Mouse (Mus musculus): ENCODE data around the gene Ssc5d.
"Not testable (repeated sequence)": the region's sequence is repeated elsewhere in the genome, so short reads cannot be mapped to it uniquely, and the experiment has no call there.

Gene Ssc5d

GRCm38 (mm10) chr7:4925441-4926381 is at the start of gene Ssc5d:
Ssc5d (plus strand) TSS chr7:4925785.
- DNase-seq (ENCODE audit: low read depth, low spot score) = peak; percentile 41

GRCm38 (mm10) chr7:4876753-4877221 is 48.8 kb upstream of the Ssc5d start, which contains the start of gene Isoc2a:
Isoc2a (plus strand) TSS chr7:4877153.
- DNase-seq (ENCODE audit: low read depth, low spot score) = peak; percentile 99

DNA sequence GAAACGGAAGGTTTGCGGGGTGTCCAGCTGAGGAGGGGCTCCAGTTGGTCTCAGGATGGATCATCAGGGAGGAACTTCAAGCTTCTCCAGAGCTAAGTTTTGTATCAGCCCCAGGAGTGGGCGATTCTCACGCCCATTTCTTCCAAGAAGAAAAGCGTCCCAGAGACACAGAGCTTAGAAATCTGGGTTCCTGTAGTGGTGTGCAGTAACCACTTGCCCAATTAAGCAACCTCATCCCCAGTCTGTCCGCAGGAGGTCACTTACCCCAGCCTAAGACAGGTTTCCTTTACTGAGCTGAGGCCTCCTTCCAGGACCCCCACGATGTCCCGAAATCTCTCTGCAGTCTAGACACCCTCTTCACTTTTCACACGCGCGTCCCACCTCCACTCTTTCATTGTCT is 48.4 kb upstream of the Ssc5d start:
- no peak for DNase-seq (ENCODE audit: low read depth, low spot score)

DNA sequence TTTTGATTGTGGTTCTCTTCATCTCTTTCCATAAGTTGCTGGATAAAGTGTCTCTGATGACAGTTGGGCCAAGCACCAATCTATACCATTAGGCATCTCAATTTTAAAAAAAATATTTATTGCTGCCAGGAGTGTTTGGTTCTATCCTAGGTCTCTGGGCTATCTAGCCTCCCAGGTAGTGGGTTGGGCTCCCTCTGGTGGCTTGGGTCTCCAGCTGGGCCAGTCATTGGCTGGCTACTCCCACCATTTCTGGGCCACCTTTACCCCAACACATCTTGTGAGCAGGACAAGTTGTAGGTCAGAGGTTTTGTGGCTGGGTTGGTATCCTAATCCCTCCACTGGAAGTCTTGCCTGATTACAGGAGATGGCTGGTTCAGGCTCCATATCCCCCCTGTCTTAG is 47.4 kb upstream of the Ssc5d start:
- DNase-seq (ENCODE audit: low read depth, low spot score) = no peak

DNA sequence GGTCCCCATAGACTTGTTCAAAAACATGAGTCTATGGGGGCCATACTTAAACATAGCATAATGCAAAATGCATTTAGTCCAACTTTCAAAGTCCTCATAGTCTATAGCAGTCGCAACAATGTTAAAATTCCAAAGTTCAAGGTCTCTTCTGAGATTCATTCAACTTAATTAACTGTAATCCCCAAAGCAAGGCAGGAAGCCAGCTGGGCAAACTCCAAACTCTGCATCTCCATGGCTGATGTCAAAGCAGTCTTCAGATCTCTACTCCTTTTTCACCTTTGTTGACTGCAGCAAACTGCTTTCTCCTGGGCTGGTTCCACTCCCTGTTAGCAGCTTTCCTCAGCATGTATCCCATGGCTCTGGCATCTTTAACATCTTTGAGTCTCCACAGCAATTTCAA is 46.5 kb upstream of the Ssc5d start:
- DNase-seq (ENCODE audit: low read depth, low spot score) = not testable (repeated sequence)

GRCm38 (mm10) chr7:4886680-4887079 is 38.9 kb upstream of the Ssc5d start:
- no peak for DNase-seq (ENCODE audit: low read depth, low spot score)

DNA sequence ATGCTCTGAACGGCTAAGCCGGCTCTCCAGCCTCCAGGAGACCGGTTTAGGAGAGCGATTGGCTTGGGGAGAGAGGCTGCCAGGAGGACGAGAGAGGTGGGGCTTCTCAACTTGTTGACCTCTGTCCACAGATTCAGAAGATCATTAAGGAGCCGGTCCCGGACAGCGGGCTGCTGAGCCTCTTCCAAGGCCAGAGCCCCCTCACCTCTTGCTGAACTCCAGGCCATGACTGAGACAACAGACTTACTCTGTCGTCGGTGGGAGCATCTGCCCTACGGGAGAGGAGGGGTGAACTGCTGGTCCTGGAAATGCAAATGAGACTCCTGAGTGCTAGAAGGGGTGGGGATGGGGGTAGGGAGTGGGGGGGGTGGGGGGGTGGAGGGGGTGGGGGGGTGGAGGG is 30.4 kb upstream of the Ssc5d start:
- DNase-seq (ENCODE audit: low read depth, low spot score) = no peak

DNA sequence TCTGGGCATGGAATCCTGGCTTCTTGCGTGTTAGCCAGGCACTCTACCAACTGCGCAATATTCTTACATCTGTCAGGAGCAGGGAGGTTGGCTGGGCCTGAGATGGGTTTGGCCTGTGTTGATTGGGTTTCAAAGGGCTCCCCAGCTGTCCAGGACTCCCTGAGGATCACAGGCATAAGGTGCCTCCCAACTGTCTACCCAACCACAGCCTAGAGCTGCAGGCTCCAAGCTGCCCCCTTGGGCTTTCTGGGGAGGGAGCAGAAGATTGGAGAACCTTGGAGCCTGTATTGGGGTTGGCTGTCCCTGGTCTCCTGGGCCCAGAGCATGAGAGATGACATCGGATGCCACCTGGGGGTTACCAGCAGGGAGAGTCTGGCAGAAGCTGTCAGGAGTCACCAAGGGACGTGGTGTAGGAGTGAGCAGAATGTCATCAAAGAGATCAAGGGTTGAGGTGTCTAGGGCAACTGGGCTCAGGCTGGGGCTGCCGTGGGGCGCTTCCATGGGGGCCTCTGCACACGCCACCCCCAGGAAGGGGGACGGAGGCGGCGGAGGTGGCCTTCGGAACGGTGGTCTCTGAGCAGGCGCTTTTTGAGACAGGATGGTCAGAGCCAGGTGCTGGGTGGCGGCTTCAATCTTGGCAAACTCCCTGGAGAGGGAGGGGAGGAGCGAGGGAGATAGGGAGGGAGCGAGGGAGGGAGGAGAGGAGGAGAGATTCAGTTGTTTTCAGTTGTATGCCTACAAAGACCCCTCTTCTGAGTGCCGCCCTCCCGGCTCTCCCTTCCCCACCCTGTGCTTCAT is 26.5 kb upstream of the Ssc5d start:
- DNase-seq (ENCODE audit: low read depth, low spot score) = peak; percentile 47

- DNase-seq (ENCODE audit: low read depth, low spot score) = peak; percentile 74
Observed at GRCm38 (mm10) chr7:4899649-4900522, 25.7 kb upstream of the Ssc5d start.

DNA sequence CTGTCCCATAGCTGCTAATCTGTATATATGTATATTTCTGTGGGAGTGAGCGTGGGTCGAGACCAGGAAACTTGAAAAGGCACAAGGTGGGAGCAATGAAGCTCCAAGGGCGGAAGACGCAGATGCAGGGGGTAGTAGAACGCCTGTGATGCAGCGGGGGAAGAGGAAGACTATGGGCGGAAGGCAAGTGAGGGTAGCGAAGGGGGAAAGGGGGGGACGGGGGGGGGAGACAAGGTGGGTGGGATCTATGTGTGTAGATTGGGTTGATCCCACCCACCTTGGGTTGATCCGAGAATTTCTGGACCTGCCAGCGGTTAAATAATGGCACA is 25.1 kb upstream of the Ssc5d start:
- no peak for DNase-seq (ENCODE audit: low read depth, low spot score)

DNA sequence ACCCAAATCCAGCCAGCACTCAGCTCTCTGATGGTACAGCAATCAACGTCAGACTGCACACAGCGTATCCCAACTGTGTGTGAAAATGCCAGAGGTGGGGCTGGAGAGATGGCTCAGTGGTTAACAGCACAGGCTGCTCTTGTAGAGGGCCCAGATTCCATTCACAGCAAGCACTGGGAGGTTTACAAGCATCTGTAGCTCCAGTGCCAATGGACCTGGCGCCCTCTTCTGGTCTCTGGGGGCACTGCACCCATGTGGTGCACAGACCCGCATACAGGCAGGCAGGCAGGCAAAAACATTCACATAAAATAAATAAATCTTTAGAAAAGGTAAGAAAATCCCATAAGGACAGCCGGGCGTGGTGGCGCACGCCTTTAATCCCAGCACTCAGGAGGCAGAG is 24.4 kb upstream of the Ssc5d start:
- DNase-seq (ENCODE audit: low read depth, low spot score) = peak; percentile 10

- DNase-seq (ENCODE audit: low read depth, low spot score) = no peak
Observed at GRCm38 (mm10) chr7:4902404-4902803, 23.2 kb upstream of the Ssc5d start.

- DNase-seq (ENCODE audit: low read depth, low spot score) = no peak
Observed at GRCm38 (mm10) chr7:4906466-4906950, 19.1 kb upstream of the Ssc5d start, which contains the start of gene Gm36210. Gm36210 (minus strand) TSS chr7:4906516.

GRCm38 (mm10) chr7:4911561-4911960 is 14.0 kb upstream of the Ssc5d start:
- peak; percentile 55 for DNase-seq (ENCODE audit: low read depth, low spot score)

DNA sequence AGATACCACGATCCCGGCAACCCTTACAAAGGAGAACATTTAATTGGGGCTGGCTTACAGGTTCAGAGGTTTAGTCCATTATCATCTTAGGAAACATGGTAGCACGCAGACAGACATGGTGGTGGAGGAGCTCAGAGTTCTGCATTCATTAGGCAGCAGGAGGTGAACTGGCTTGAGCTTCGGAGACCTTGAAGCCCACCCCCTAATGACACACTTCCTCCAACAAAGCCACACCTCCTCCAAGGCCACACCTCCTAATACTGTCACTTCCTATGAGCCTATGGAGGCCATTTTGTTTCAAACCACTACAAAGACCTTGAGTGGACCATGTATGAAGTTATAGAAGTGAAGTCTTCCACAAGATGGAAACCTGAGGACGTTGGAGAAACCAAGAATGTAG is 13.3 kb upstream of the Ssc5d start:
- no peak for DNase-seq (ENCODE audit: low read depth, low spot score)

GRCm38 (mm10) chr7:4915007-4915665 is 10.4 kb upstream of the Ssc5d start, which contains the start of gene Zfp628:
Zfp628 (plus strand) TSS chr7:4915217.
- peak; percentile 98 for DNase-seq (ENCODE audit: low read depth, low spot score)

GRCm38 (mm10) chr7:4915669-4916416 is 9.7 kb upstream of the Ssc5d start:
- peak; percentile 63 for DNase-seq (ENCODE audit: low read depth, low spot score)

GRCm38 (mm10) chr7:4917494-4917893 is 8.1 kb upstream of the Ssc5d start:
- DNase-seq (ENCODE audit: low read depth, low spot score) = no peak

- DNase-seq (ENCODE audit: low read depth, low spot score) = no peak
Observed at GRCm38 (mm10) chr7:4918681-4919080, 6.9 kb upstream of the Ssc5d start.

GRCm38 (mm10) chr7:4919096-4919495 is 6.5 kb upstream of the Ssc5d start:
- no peak for DNase-seq (ENCODE audit: low read depth, low spot score)
